Mouse (Mus musculus): ENCODE results near the gene Nbea. TPM values are rescaled to one million over a fixed set of nuclear protein-coding genes. Genes with fewer than 3 reads are reported as not detected.

Nbea gene
- polyA plus RNA-seq (2015; fragmentation: Nextera tagmentation; extraction: Ambion mirVana), result 5.4 TPM in 2 replicates

DNA sequence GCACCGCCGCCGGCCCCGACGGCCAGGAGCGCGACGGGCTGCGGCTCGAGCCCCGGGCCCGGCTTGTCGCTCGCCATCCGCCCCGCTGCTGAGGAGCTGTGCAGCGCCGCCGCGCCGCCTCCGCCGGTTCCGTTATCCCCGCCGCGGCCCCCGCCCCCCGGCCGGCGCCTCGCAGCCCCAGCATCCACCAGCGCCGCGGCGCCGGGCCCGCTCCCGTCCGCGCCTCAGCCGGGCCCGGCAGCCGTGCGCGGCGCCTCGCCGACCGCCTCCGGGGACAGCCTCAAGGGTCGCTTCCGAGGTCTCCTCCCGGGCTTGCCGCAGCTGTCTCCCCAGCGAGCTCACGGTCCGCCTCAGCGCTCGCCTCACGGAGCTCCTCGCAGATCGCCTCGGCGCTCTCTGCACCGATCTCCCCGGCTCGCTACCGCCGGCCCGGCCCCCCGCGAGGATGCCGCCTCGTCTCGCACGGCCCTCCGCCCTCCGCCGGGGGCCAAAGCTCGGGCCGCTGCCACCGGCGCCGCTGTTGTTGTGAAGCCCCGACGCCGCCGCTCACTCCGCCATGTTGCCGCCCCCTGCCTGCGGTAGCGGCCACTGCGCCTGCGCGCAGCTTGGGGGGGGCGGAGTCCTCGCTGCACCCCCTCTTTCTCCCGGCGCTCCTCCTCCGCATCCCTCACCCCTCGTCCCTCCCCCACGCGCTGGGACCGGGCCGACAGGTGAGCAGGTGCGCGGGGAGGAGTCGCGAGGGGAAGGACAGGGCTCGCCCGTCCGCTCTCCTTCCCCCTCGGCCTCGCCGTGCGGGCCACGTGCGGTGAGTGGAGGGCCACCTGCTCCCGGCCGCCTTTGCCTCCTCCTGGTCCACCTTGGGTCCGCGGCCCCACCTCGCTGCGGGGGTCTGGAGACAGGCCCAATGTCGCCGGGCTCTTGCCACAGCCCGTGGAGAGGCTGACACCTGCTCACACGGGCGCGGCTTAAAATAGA is at the start of gene Nbea:
Gene Nbea, minus strand, starts transcription at position 543 of the 975 bp plus-strand sequence.
- no peaks in the 10 kb centered on the region for H3K27me3 ChIP-seq (ENCODE audit: control insufficient read depth, insufficient read depth, low read depth, low read length)
- no peaks in the 10 kb centered on the region for H3K36me3 ChIP-seq (ENCODE audit: control insufficient read depth, insufficient read depth, low read length)
- H3K4me1 ChIP-seq (replicated peaks; ENCODE audit: control insufficient read depth, insufficient read depth, low read length), result peaks cover 10% of the 10 kb centered on the region
- peak; percentile 89 for ATAC-seq (ENCODE audit: low read depth)
- peak within 1 kb of the TSS; percentile 81 for H3K27ac ChIP-seq (ENCODE audit: low read length)
- H3K4me2 ChIP-seq (ENCODE audit: low read depth, low read length), result peak within 1 kb of the TSS; percentile 97
- peak within 1 kb of the TSS; percentile 87 for H3K4me3 ChIP-seq (ENCODE audit: low read length)
- WGBS, result under 1% methylated on average over 81 of the region's 131 CpGs
- peak within 1 kb of the TSS; percentile 85 for H3K9ac ChIP-seq (ENCODE audit: low read length)
- no peaks in the 10 kb centered on the region for H3K9me3 ChIP-seq (ENCODE audit: control insufficient read depth, low read length)

DNA sequence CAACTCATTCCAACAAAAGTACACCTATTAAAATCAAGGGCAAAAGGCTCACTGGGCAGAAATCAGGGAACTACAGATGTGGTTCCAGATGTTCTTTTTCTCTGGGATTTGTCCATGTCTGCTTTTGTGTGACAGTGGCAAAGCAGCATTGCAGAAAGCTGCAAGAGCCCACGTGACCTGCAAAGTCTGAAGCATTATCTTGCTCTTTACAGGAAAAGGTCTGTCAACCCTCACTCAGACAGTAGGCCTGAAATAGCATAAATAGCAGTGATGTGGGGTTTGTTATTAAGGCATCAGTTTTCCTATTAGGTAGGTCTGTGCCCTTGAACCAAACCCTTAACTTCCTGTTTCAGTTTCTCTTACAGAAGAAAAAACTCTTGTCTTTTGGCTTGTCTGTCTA is 45.8 kb upstream of the Nbea start:
- no peaks in the 10 kb centered on the region for H3K36me3 ChIP-seq (ENCODE audit: control insufficient read depth, insufficient read depth, low read length)
- WGBS, result 50% methylated on average over 1 of the region's 1 CpGs
- no peaks in the 10 kb centered on the region for H3K4me1 ChIP-seq (replicated peaks; ENCODE audit: control insufficient read depth, insufficient read depth, low read length)
- H3K9me3 ChIP-seq (ENCODE audit: control insufficient read depth, low read length), result no peaks in the 10 kb centered on the region
- no peak overlapping the region for H3K4me2 ChIP-seq (ENCODE audit: low read depth, low read length)
- H3K9ac ChIP-seq (ENCODE audit: low read length), result no peak overlapping the region
- no peaks in the 10 kb centered on the region for H3K27me3 ChIP-seq (ENCODE audit: control insufficient read depth, insufficient read depth, low read depth, low read length)
- no peak for ATAC-seq (ENCODE audit: low read depth)
- H3K4me3 ChIP-seq (ENCODE audit: low read length), result no peak overlapping the region
- no peak overlapping the region for H3K27ac ChIP-seq (ENCODE audit: low read length)

DNA sequence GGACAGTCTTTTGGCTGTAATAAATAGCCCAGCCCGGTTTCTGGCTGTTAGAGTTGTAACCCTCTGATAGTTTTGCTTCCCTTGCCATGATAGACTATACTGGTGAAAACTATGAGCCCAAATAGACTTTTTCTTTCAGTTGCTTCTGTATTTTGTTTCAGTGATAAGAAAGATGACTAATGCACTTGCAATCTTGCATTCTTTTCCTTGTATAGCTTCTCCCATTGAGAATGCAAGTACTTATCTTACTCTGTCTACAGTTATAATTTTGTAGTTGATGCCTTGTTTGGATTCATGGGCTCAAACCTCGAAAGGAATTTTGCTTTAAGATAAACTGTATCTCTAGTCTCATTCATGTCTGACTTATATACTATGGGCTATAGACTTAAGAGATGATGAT is 32.5 kb upstream of the Nbea start:
- no peaks in the 10 kb centered on the region for H3K27me3 ChIP-seq (ENCODE audit: control insufficient read depth, insufficient read depth, low read depth, low read length)

DNA sequence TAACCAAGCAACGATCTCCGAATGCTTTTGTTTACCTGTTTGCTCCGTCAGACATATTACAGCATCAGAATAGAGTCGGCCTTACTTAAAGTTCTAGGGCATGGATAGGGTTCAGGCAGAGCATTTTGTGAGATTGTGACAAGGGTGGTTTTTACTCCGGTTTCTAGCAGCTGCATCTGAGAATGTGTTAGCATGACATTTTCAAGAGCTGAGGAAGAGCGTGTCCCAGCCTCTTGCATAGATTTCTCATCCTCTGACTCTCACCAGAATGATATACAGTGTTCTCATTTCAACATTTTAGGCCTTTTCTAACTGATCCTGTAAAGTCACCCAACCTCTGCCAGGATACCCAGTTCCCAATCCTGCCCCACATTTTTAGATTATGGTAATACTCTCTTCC is 20.5 kb upstream of the Nbea start:
- WGBS, result 77% methylated on average over 6 of the region's 6 CpGs
- Histone ChIP-seq H3K9me3 (ENCODE audit: control insufficient read depth, low read length) (no peaks in the 10 kb centered on the region), H3K4me1 (replicated peaks; ENCODE audit: control insufficient read depth, insufficient read depth, low read length) (no peaks in the 10 kb centered on the region), H3K9ac (ENCODE audit: low read length) (no peak overlapping the region), H3K36me3 (ENCODE audit: control insufficient read depth, insufficient read depth, low read length) (no peaks in the 10 kb centered on the region), H3K4me3 (ENCODE audit: low read length) (no peak overlapping the region), H3K4me2 (ENCODE audit: low read depth, low read length) (no peak overlapping the region), H3K27me3 (ENCODE audit: control insufficient read depth, insufficient read depth, low read depth, low read length) (no peaks in the 10 kb centered on the region), H3K27ac (ENCODE audit: low read length) (no peak overlapping the region)
- no peak for ATAC-seq (ENCODE audit: low read depth)

More for the DNA sequence above, 32.5 kb upstream of the Nbea start:
- Histone ChIP-seq H3K36me3 (ENCODE audit: control insufficient read depth, insufficient read depth, low read length) (no peaks in the 10 kb centered on the region), H3K4me1 (replicated peaks; ENCODE audit: control insufficient read depth, insufficient read depth, low read length) (no peaks in the 10 kb centered on the region), H3K27ac (ENCODE audit: low read length) (no peak overlapping the region), H3K9me3 (ENCODE audit: control insufficient read depth, low read length) (no peaks in the 10 kb centered on the region), H3K4me3 (ENCODE audit: low read length) (no peak overlapping the region), H3K9ac (ENCODE audit: low read length) (no peak overlapping the region), H3K4me2 (ENCODE audit: low read depth, low read length) (no peak overlapping the region)
- WGBS, result 41% methylated on average over 2 of the region's 2 CpGs
- no peak for ATAC-seq (ENCODE audit: low read depth)

DNA sequence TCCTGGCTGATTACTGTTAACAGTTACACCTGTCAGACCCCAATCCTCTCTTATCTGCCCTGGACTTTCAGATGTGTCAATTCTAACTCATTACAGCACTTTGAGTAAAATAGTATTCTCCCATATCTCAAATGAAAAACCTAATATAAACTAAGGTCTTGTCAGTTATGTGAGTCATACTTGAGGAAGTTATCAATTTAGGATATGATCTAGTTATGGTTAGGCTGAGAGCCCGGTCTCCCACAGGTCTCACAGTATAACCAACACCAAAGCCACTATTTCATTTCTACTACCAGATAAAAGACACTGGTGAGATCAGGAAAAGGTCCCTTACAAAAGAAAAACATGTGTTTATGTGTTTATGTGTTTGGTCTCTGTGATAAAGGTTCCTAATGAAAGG is 4.7 kb upstream of the Nbea start:
- no peak for ATAC-seq (ENCODE audit: low read depth)
- Histone ChIP-seq H3K27ac (ENCODE audit: low read length) (no peak overlapping the region), H3K4me2 (ENCODE audit: low read depth, low read length) (no peak overlapping the region), H3K4me1 (replicated peaks; ENCODE audit: control insufficient read depth, insufficient read depth, low read length) (no peaks in the 10 kb centered on the region; the same call in 1 of the 2 replicates), H3K27me3 (ENCODE audit: control insufficient read depth, insufficient read depth, low read depth, low read length) (no peaks in the 10 kb centered on the region), H3K36me3 (ENCODE audit: control insufficient read depth, insufficient read depth, low read length) (no peaks in the 10 kb centered on the region), H3K4me3 (ENCODE audit: low read length) (no peak overlapping the region), H3K9me3 (ENCODE audit: control insufficient read depth, low read length) (no peaks in the 10 kb centered on the region), H3K9ac (ENCODE audit: low read length) (no peak overlapping the region)
- 70% methylated on average over 1 of the region's 1 CpGs for WGBS

DNA sequence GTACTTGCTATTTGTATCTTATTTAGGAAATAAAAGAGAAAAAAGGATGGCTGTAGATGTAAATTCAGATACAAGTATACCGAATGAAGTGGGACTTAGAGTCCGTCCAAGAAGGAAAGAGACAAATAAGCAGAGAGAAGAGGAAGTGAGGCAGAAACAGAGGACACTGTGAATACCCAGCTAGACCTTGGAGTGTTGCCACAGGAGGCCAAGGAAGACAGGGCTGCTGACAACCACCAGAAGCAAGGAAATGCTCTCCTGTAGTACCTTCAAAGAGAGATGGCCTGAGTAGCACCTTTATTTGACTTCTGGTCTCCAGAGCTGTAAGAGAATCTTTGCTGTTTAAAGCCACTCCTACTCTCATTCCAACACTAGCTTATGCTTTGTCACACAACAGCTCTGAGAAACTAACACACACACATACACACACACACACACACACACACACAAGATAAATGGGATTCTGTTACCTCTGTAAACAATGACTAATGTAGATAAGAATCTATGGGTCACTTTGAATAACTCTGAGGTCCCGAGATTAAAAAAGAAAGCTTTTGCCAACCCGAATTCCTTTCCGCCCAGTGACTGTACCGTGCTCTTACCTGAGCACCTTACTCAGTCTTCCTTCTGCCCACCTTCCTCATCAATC is 3.8 kb upstream of the Nbea start:
- H3K9me3 ChIP-seq (ENCODE audit: control insufficient read depth, low read length), result no peaks in the 10 kb centered on the region
- no peak overlapping the region for H3K27ac ChIP-seq (ENCODE audit: low read length)
- no peaks in the 10 kb centered on the region for H3K27me3 ChIP-seq (ENCODE audit: control insufficient read depth, insufficient read depth, low read depth, low read length)
- no peak overlapping the region for H3K9ac ChIP-seq (ENCODE audit: low read length)
- H3K36me3 ChIP-seq (ENCODE audit: control insufficient read depth, insufficient read depth, low read length), result no peaks in the 10 kb centered on the region
- ATAC-seq (ENCODE audit: low read depth), result no peak
- WGBS, result 35% methylated on average over 6 of the region's 6 CpGs
- peaks cover under 1% of the 10 kb centered on the region; the same call in 1 of the 2 replicates for H3K4me1 ChIP-seq (replicated peaks; ENCODE audit: control insufficient read depth, insufficient read depth, low read length)
- H3K4me2 ChIP-seq (ENCODE audit: low read depth, low read length), result no peak overlapping the region; the same call in 1 of the 2 replicates
- no peak overlapping the region for H3K4me3 ChIP-seq (ENCODE audit: low read length)

DNA sequence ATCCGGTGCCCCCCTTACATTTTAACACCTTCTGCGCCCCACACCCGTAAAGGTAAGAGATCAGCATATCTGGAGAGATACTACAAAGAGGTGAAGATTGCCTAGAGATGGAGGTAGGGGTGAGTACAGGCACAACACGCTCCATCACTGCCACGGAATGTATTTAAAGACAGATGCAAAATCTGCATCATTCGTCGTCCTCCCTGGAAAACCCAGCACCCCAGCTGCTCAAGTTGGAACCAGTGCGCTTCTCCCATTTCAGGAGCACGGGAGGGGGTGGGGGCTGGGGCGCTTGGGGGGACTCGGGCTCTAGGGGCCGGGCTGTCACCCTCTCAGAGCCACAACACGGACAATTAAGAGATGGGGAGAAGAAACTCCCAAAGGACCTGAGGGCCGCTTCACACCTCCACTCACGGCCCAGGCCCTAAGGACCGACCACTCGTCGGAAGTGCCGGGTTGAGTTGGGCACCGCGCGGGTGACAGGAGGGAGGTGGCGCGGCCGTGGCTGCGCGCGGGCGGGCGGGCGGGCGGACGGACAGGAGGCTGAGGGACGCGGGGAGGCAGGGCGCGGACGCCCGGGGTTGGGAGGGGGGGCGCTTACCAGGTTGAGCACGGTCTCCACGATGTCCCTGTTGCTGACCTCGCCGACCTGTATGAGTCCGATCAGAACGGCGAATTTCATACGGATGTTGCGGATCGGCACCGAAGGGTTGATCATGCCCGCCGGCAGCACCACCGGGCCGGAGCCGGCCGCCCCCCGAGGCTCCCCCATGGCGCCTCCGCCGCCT is 936 bp downstream of the Nbea start:
- Histone ChIP-seq H3K4me2 (ENCODE audit: low read depth, low read length) (peak overlapping the region; percentile 97), H3K36me3 (ENCODE audit: control insufficient read depth, insufficient read depth, low read length) (no peaks in the 10 kb centered on the region), H3K4me3 (ENCODE audit: low read length) (peak overlapping the region; percentile 87), H3K9ac (ENCODE audit: low read length) (peak overlapping the region; percentile 85), H3K9me3 (ENCODE audit: control insufficient read depth, low read length) (no peaks in the 10 kb centered on the region), H3K27me3 (ENCODE audit: control insufficient read depth, insufficient read depth, low read depth, low read length) (no peaks in the 10 kb centered on the region), H3K27ac (ENCODE audit: low read length) (no peak overlapping the region; the same call in 1 of the 2 replicates), H3K4me1 (replicated peaks; ENCODE audit: control insufficient read depth, insufficient read depth, low read length) (peaks cover 10% of the 10 kb centered on the region)
- WGBS, result under 1% methylated on average over 35 of the region's 61 CpGs
- peak; percentile 55 for ATAC-seq (ENCODE audit: low read depth)

DNA sequence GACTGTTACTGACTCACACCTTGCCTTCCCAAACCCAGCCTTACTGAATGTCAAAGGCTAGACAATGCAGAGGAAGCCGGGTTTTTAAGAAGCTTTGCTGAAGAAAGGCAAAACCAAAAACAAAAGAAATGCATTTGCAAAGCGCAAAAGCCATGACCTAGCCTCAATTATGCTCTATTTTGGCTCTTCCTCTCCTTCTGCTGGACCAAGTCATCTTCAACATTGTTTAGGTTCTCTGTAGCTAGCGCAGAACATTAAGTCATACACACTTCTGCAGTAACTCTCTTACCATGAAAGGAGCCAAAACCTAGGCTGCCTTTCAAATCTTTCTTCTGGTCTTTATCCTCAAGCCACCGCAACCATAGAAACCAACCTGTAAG is 1.5 kb downstream of the Nbea start:
- peak overlapping the region; percentile 87 for H3K4me3 ChIP-seq (ENCODE audit: low read length)
- no peaks in the 10 kb centered on the region for H3K9me3 ChIP-seq (ENCODE audit: control insufficient read depth, low read length)
- H3K27me3 ChIP-seq (ENCODE audit: control insufficient read depth, insufficient read depth, low read depth, low read length), result no peaks in the 10 kb centered on the region
- peak overlapping the region; percentile 97 for H3K4me2 ChIP-seq (ENCODE audit: low read depth, low read length)
- WGBS, result 5% methylated on average over 4 of the region's 4 CpGs
- H3K9ac ChIP-seq (ENCODE audit: low read length), result peak overlapping the region; percentile 85
- no peak overlapping the region for H3K27ac ChIP-seq (ENCODE audit: low read length)
- ATAC-seq (ENCODE audit: low read depth), result no peak
- no peaks in the 10 kb centered on the region for H3K36me3 ChIP-seq (ENCODE audit: control insufficient read depth, insufficient read depth, low read length)
- H3K4me1 ChIP-seq (replicated peaks; ENCODE audit: control insufficient read depth, insufficient read depth, low read length), result peaks cover 10% of the 10 kb centered on the region

DNA sequence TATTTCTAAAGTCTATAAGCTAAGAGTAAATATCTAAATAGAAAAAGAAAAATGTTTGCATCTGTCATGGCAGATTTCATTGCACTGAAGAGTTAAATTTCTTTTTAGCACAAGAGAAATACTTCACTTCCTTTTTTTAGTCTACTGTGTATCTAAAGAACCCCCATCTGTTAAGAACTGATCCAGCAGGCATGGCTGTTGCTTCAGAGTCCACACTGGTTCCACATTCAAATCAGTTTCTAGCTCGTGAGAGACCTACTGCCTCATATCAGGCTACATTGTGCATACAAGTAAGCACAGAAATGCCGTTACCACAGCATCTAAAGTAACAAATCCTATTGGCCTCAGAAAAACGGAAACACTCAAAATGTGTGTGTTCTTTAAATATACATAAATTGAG is 2.5 kb downstream of the Nbea start:
- no peak overlapping the region for H3K4me3 ChIP-seq (ENCODE audit: low read length)
- H3K36me3 ChIP-seq (ENCODE audit: control insufficient read depth, insufficient read depth, low read length), result no peaks in the 10 kb centered on the region
- 37% methylated on average over 3 of the region's 3 CpGs for WGBS
- H3K4me2 ChIP-seq (ENCODE audit: low read depth, low read length), result no peak overlapping the region
- no peaks in the 10 kb centered on the region for H3K27me3 ChIP-seq (ENCODE audit: control insufficient read depth, insufficient read depth, low read depth, low read length)
- no peak overlapping the region for H3K9ac ChIP-seq (ENCODE audit: low read length)
- H3K4me1 ChIP-seq (replicated peaks; ENCODE audit: control insufficient read depth, insufficient read depth, low read length), result peaks cover 10% of the 10 kb centered on the region
- no peak overlapping the region for H3K27ac ChIP-seq (ENCODE audit: low read length)
- no peaks in the 10 kb centered on the region for H3K9me3 ChIP-seq (ENCODE audit: control insufficient read depth, low read length)
- ATAC-seq (ENCODE audit: low read depth), result no peak
